Mouse (Mus musculus) embryonic facial prominence, embryonic 15.5 days (tissue): ENCODE data around the gene Asah2. TPM values are rescaled to one million over a fixed set of nuclear protein-coding genes. Genes with fewer than 3 reads are reported as not detected.

Source experiments
- polyA plus RNA-seq: library from polyadenylated mRNA; unstranded; fragments of >200 nt; fragmentation: Nextera tagmentation; extraction: Ambion mirVana; gene quantifications from 2 replicates; pipeline ENCODE4 v1.2.1, GENCODE M21; 2015

The Asah2 gene
- polyA plus RNA-seq, 1 experiment from 2014 or later, result 3.4 TPM

Other genes starting within 250 kb of the Asah2 start
- not detected in 2 replicates for gene A1cf, start 239.4 kb downstream of the Asah2 start, polyA plus RNA-seq